Mouse (Mus musculus): ENCODE measurements around the gene Slc5a2. TPM values are rescaled to one million over a fixed set of nuclear protein-coding genes. Genes with fewer than 3 reads are reported as not detected.
A peak's percentile ranks its signal among the peaks of the same experiment; 100 is the strongest.

The Slc5a2 gene
- polyA plus RNA-seq, 1 experiment from 2014 or later = 0.16 TPM

DNA sequence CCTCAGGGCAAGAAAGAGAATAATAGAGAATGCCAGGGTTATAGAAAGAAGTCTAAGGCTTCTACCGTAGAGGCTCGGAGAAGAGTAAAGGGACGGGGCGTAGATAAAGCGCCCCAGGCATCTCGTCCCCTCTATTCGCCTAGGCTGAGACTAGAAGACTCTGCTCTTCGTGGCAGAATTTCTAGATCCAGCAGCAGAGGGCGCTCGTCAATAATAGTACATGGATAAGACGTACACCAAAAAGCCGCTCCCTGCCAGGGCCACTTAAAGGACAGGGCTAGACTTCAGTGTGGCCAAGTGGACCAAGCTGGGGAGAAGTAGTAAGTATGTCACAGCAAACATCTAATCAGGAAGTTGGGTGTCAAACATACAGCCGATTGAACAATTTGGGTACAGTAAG lies 18.0 kb upstream of the Slc5a2 start:
- Histone ChIP-seq H3K4me2 (peak overlapping the region; percentile 62), H3K27ac (ENCODE audit: low read depth, low read length) (peak overlapping the region; percentile 53; the same call in 1 of the 2 replicates), H3K36me3 (ENCODE audit: control insufficient read depth, insufficient read depth, low read length) (0 out of 2 replicates have a peak, but pooled peaks cover 2% of the 10 kb centered on the region), H3K9me3 (ENCODE audit: control insufficient read depth, low read length) (no peaks in the 10 kb centered on the region), H3K4me3 (ENCODE audit: low read depth, low read length) (peak overlapping the region; percentile 41), H3K9ac (ENCODE audit: low read length) (peak overlapping the region; percentile 65), H3K27me3 (ENCODE audit: control insufficient read depth, insufficient read depth, low read length) (0 out of 2 replicates have a peak, but pooled peaks cover 3% of the 10 kb centered on the region), H3K4me1 (ENCODE audit: control insufficient read depth, insufficient read depth, low read length) (peaks cover 16% of the 10 kb centered on the region)
- ATAC-seq (ENCODE audit: low FRiP score) = peak; percentile 76
- peak; percentile 98 for DNase-seq (ENCODE audit: low spot score, missing footprints)
- WGBS = 1% methylated on average over 13 of the region's 13 CpGs

DNA sequence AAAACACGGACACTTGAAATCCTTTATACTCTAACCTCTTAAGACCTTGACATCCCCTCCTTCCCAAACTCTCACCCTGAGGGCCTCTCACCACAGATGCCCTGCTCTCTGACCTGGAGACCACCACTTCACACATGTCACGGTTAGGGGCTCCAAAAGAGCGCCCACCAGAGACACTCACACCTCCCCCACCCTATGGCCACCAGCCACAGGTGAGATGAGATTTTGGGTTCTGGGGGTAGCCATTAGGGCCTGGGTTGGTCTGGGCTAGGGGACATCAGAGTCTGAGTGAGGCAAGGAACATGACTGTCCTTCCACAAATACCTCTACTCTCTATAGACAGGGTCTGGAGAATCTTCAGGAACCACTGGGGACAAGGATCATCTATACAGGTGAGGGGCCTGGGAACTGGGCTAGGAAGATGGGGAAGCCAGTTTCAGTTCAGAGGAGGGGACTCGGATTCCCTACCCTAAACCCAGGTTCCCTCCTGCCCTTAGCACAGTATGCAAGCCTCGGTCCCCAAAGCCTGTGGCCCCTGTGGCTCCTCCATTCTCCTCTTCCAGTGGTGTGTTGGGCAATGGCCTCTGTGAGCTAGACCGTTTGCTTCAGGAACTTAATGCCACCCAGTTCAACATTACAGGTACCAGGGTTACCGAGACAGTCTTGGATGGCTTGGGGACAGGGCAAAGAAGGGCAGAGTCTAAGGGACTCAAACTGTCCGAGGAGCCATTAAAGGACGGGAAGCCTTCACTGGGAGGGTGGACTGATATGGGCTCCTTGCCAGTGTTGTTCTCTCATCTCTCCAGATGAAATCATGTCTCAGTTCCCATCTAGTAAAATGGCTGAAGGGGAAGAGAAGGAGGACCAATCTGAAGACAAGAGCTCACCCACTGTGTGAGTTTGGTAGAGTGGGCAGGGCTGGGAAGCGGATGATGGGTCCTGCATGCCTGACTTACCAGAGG lies 17.1 kb upstream of the Slc5a2 start:
- 89% methylated on average over 10 of the region's 10 CpGs for WGBS
- Histone ChIP-seq H3K27me3 (ENCODE audit: control insufficient read depth, insufficient read depth, low read length) (peaks cover 3% of the 10 kb centered on the region; the same call in 1 of the 2 replicates), H3K27ac (ENCODE audit: low read depth, low read length) (no peak overlapping the region), H3K4me1 (ENCODE audit: control insufficient read depth, insufficient read depth, low read length) (peaks cover 18% of the 10 kb centered on the region), H3K4me3 (ENCODE audit: low read depth, low read length) (no peak overlapping the region), H3K9me3 (ENCODE audit: control insufficient read depth, low read length) (no peaks in the 10 kb centered on the region), H3K36me3 (ENCODE audit: control insufficient read depth, insufficient read depth, low read length) (no peaks in the 10 kb centered on the region), H3K9ac (ENCODE audit: low read length) (no peak overlapping the region), H3K4me2 (no peak overlapping the region)
- DNase-seq (ENCODE audit: low spot score, missing footprints) = peak; percentile 23
- ATAC-seq (ENCODE audit: low FRiP score) = no peak

- no peaks in the 10 kb centered on the region for H3K36me3 ChIP-seq (ENCODE audit: control insufficient read depth, insufficient read depth, low read length)
- peaks cover 3% of the 10 kb centered on the region; the same call in 1 of the 2 replicates for H3K27me3 ChIP-seq (ENCODE audit: control insufficient read depth, insufficient read depth, low read length)
- 81% methylated on average over 5 of the region's 5 CpGs for WGBS
- H3K27ac ChIP-seq (ENCODE audit: low read depth, low read length) = no peak overlapping the region
- no peaks in the 10 kb centered on the region for H3K9me3 ChIP-seq (ENCODE audit: control insufficient read depth, low read length)
- H3K4me1 ChIP-seq (ENCODE audit: control insufficient read depth, insufficient read depth, low read length) = peaks cover 18% of the 10 kb centered on the region
- no peak overlapping the region for H3K9ac ChIP-seq (ENCODE audit: low read length)
- ATAC-seq (ENCODE audit: low FRiP score) = no peak
- H3K4me3 ChIP-seq (ENCODE audit: low read depth, low read length) = no peak overlapping the region
- no peak overlapping the region for H3K4me2 ChIP-seq
- no peak for DNase-seq (ENCODE audit: low spot score, missing footprints)
Observed at GRCm38 (mm10) chr7:128249998-128250397, 15.5 kb upstream of the Slc5a2 start.

GRCm38 (mm10) chr7:128251946-128252345 lies 13.5 kb upstream of the Slc5a2 start:
- Histone ChIP-seq H3K4me2 (peak overlapping the region; percentile 57; the same call in 1 of the 2 replicates), H3K4me3 (ENCODE audit: low read depth, low read length) (no peak overlapping the region; the same call in 1 of the 2 replicates), H3K27me3 (ENCODE audit: control insufficient read depth, insufficient read depth, low read length) (peaks cover 3% of the 10 kb centered on the region; the same call in 1 of the 2 replicates), H3K36me3 (ENCODE audit: control insufficient read depth, insufficient read depth, low read length) (no peaks in the 10 kb centered on the region), H3K9me3 (ENCODE audit: control insufficient read depth, low read length) (no peaks in the 10 kb centered on the region), H3K4me1 (ENCODE audit: control insufficient read depth, insufficient read depth, low read length) (peaks cover 11% of the 10 kb centered on the region), H3K9ac (ENCODE audit: low read length) (peak overlapping the region; percentile 67), H3K27ac (ENCODE audit: low read depth, low read length) (no peak overlapping the region)
- 51% methylated on average over 12 of the region's 12 CpGs for WGBS
- DNase-seq (ENCODE audit: low spot score, missing footprints) (no peak), ATAC-seq (ENCODE audit: low FRiP score) (no peak)

DNA sequence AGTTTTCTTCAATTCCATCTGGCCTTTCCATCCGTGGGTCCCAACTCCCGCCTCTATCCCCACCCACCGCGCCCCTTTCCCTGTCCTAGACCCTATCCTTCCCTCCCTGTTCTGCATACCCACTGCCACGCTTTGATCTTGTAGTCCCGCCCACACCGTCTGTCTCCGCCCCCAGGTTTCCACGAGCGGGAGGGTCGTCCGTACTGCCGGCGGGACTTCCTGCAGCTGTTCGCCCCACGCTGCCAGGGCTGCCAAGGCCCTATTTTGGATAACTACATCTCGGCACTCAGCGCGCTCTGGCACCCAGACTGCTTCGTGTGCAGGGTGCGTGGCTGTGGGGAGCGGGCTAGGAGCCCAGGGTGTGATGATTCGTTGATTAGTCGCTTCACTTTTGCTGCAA lies 12.8 kb upstream of the Slc5a2 start:
- Histone ChIP-seq H3K27ac (ENCODE audit: low read depth, low read length) (no peak overlapping the region), H3K9me3 (ENCODE audit: control insufficient read depth, low read length) (no peaks in the 10 kb centered on the region), H3K9ac (ENCODE audit: low read length) (peak overlapping the region; percentile 67), H3K4me1 (ENCODE audit: control insufficient read depth, insufficient read depth, low read length) (peaks cover 7% of the 10 kb centered on the region), H3K4me3 (ENCODE audit: low read depth, low read length) (peak overlapping the region; percentile 30), H3K4me2 (peak overlapping the region; percentile 57), H3K27me3 (ENCODE audit: control insufficient read depth, insufficient read depth, low read length) (no peaks in the 10 kb centered on the region; the same call in 1 of the 2 replicates), H3K36me3 (ENCODE audit: control insufficient read depth, insufficient read depth, low read length) (no peaks in the 10 kb centered on the region)
- peak; percentile 90 for DNase-seq (ENCODE audit: low spot score, missing footprints)
- 0 out of 2 replicates have a peak, but pooled peaks have one; percentile 44 for ATAC-seq (ENCODE audit: low FRiP score)
- WGBS = 14% methylated on average over 24 of the region's 24 CpGs

DNA sequence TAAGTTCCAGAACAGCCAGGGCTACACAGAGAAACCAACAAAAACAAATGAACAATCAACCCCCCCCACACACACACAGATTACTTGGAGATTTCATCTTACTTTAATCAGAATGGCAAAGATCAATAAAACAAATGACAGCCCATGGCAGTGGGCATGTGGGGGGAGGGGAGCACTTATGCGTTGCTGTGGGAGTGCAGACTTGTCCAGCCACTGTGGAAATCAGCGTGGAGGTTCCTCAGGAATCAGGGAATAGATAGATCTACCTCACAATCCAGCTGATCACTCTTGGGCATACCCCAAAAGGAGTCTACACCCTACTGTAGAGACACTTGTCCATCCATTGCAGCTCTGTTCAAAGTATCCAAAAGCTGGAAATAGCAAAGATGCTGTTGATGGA lies 10.5 kb upstream of the Slc5a2 start:
- DNase-seq (ENCODE audit: low spot score, missing footprints) (peak; percentile 47), ATAC-seq (ENCODE audit: low FRiP score) (no peak)
- peaks cover 7% of the 10 kb centered on the region for H3K4me1 ChIP-seq (ENCODE audit: control insufficient read depth, insufficient read depth, low read length)
- 61% methylated on average over 2 of the region's 2 CpGs for WGBS
- no peak overlapping the region for H3K4me2 ChIP-seq
- no peak overlapping the region for H3K9ac ChIP-seq (ENCODE audit: low read length)
- H3K4me3 ChIP-seq (ENCODE audit: low read depth, low read length) = no peak overlapping the region
- H3K9me3 ChIP-seq (ENCODE audit: control insufficient read depth, low read length) = no peaks in the 10 kb centered on the region
- no peaks in the 10 kb centered on the region for H3K36me3 ChIP-seq (ENCODE audit: control insufficient read depth, insufficient read depth, low read length)
- no peaks in the 10 kb centered on the region; the same call in 1 of the 2 replicates for H3K27me3 ChIP-seq (ENCODE audit: control insufficient read depth, insufficient read depth, low read length)
- H3K27ac ChIP-seq (ENCODE audit: low read depth, low read length) = no peak overlapping the region

DNA sequence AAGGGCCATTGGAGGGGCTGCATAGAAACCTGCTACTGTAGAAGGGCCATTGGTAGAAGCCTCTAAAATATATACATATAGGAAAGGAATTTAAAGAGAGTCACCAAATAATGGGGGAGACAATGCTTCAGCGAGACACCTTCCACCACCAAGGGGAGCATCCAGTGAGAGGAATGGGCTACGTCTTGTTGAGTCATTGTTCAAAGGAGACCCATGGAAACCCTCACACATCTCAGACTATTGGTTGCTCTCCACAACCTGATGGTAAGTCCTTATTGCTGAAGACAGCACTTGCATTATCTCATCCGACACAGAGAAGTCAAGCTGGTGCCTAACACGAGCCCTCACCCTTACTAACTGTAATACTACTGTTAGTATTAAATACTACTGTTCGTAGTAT lies 9.7 kb upstream of the Slc5a2 start:
- Histone ChIP-seq H3K9me3 (ENCODE audit: control insufficient read depth, low read length) (no peaks in the 10 kb centered on the region), H3K4me2 (no peak overlapping the region), H3K4me3 (ENCODE audit: low read depth, low read length) (no peak overlapping the region), H3K27me3 (ENCODE audit: control insufficient read depth, insufficient read depth, low read length) (no peaks in the 10 kb centered on the region; the same call in 1 of the 2 replicates), H3K36me3 (ENCODE audit: control insufficient read depth, insufficient read depth, low read length) (no peaks in the 10 kb centered on the region), H3K4me1 (ENCODE audit: control insufficient read depth, insufficient read depth, low read length) (peaks cover 7% of the 10 kb centered on the region), H3K9ac (ENCODE audit: low read length) (no peak overlapping the region), H3K27ac (ENCODE audit: low read depth, low read length) (no peak overlapping the region)
- 90% methylated on average over 5 of the region's 5 CpGs for WGBS
- DNase-seq (ENCODE audit: low spot score, missing footprints) (peak; percentile 62), ATAC-seq (ENCODE audit: low FRiP score) (no peak)

DNA sequence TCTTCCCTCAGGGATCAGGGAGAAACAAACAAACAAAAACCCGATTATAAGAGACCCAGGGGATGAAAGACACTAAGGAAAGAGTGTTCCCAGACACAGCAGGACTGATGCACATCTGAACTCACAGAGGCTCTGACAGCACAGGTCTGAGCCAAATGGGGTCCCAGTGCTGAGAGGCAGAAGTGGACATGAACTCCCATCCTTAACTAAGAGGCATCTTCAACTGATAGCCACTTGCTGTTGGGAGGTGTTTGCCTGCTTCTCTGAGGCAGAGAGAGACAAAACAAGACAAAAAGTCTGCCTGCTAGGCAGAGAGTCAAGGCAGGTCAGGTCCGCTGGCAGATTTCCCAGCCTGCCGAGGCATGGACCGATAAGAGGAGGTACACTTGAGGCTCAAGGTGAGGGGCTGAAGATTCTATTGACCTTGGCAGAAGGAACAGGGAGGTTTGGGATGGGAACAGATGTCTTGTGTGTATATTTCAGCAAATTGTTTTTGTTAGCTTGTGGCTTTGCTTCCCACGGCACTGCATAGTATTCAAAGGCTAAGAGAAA lies 8.6 kb upstream of the Slc5a2 start:
- WGBS = 75% methylated on average over 5 of the region's 5 CpGs
- ATAC-seq (ENCODE audit: low FRiP score) (no peak), DNase-seq (ENCODE audit: low spot score, missing footprints) (no peak)
- no peak overlapping the region for H3K9ac ChIP-seq (ENCODE audit: low read length)
- H3K36me3 ChIP-seq (ENCODE audit: control insufficient read depth, insufficient read depth, low read length) = no peaks in the 10 kb centered on the region
- no peak overlapping the region for H3K4me2 ChIP-seq
- no peak overlapping the region for H3K4me3 ChIP-seq (ENCODE audit: low read depth, low read length)
- no peak overlapping the region for H3K27ac ChIP-seq (ENCODE audit: low read depth, low read length)
- H3K9me3 ChIP-seq (ENCODE audit: control insufficient read depth, low read length) = no peaks in the 10 kb centered on the region
- H3K27me3 ChIP-seq (ENCODE audit: control insufficient read depth, insufficient read depth, low read length) = no peaks in the 10 kb centered on the region; the same call in 1 of the 2 replicates
- H3K4me1 ChIP-seq (ENCODE audit: control insufficient read depth, insufficient read depth, low read length) = peaks cover 7% of the 10 kb centered on the region

- 84% methylated on average over 5 of the region's 5 CpGs for WGBS
- ATAC-seq (ENCODE audit: low FRiP score) = no peak
- H3K27me3 ChIP-seq (ENCODE audit: control insufficient read depth, insufficient read depth, low read length) = no peaks in the 10 kb centered on the region
Observed at GRCm38 (mm10) chr7:128266056-128266455, 599 bp downstream of the Slc5a2 start.

More at GRCm38 (mm10) chr7:128266056-128266455, 599 bp downstream of the Slc5a2 start:
- no peak for DNase-seq (ENCODE audit: low spot score, missing footprints)
- H3K9ac ChIP-seq (ENCODE audit: low read length) = no peak overlapping the region
- H3K9me3 ChIP-seq (ENCODE audit: control insufficient read depth, low read length) = no peaks in the 10 kb centered on the region
- H3K27ac ChIP-seq (ENCODE audit: low read depth, low read length) = no peak overlapping the region
- H3K4me2 ChIP-seq = no peak overlapping the region
- H3K4me1 ChIP-seq (ENCODE audit: control insufficient read depth, insufficient read depth, low read length) = no peaks in the 10 kb centered on the region
- no peaks in the 10 kb centered on the region; the same call in 1 of the 2 replicates for H3K36me3 ChIP-seq (ENCODE audit: control insufficient read depth, insufficient read depth, low read length)
- H3K4me3 ChIP-seq (ENCODE audit: low read depth, low read length) = no peak overlapping the region
